Mouse (Mus musculus) embryonic fibroblast, embryonic 13.5 days (primary cell): Measurements from ENCODE around the gene Celsr2. TPM values are rescaled to one million over a fixed set of nuclear protein-coding genes. Genes with fewer than 3 reads are reported as not detected.

Experiments used
- H3K27ac ChIP-seq: 2 replicates; pipeline ENCODE4 v1.5.1; 2012; ENCODE audit warnings: low read length, control low read depth, inconsistent platforms; ENCODE audit not compliant: insufficient read depth
- H3K4me1 ChIP-seq: 2 replicates; pipeline ENCODE4 v1.6.1; 2011; ENCODE audit warnings: low read length; ENCODE audit not compliant: control insufficient read depth, insufficient read depth
- H3K4me3 ChIP-seq: 2 replicates; pipeline ENCODE4 v1.5.1; 2011; ENCODE audit warnings: mild to moderate bottlenecking, control low read depth, low read length; ENCODE audit not compliant: insufficient read depth
- CTCF ChIP-seq: IDR thresholded peaks from 2 replicates; pipeline ENCODE4 v1.5.1; 2011; ENCODE audit warnings: mild to moderate bottlenecking, control low read depth, low read length, moderate library complexity, borderline replicate concordance; ENCODE audit not compliant: insufficient read depth
- POLR2A ChIP-seq: IDR thresholded peaks from 2 replicates; pipeline ENCODE4 v1.6.1; 2011; ENCODE audit warnings: low read depth, mild to moderate bottlenecking, control low read depth, low read length, moderate library complexity
- polyA plus RNA-seq: library from polyadenylated mRNA; stranded (reverse); fragments of >200 nt; gene quantifications from 2 replicates; pipeline ENCODE4 v1.2.4, GENCODE M21; 2011; ENCODE audit warnings: low read depth; ENCODE audit not compliant: missing spikeins, insufficient read length

The Celsr2 gene
- polyA plus RNA-seq, 1 experiment = 1.8 TPM

GRCm38 (mm10) chr3:108433881-108434495, 18.6 kb upstream of the Celsr2 start:
- peaks cover 1% of the 10 kb centered on the region; the same call in 1 of the 2 replicates for H3K4me1 ChIP-seq
- H3K27ac ChIP-seq = no peak overlapping the region
- H3K4me3 ChIP-seq = no peak overlapping the region
- no peak for TF ChIP-seq CTCF

DNA sequence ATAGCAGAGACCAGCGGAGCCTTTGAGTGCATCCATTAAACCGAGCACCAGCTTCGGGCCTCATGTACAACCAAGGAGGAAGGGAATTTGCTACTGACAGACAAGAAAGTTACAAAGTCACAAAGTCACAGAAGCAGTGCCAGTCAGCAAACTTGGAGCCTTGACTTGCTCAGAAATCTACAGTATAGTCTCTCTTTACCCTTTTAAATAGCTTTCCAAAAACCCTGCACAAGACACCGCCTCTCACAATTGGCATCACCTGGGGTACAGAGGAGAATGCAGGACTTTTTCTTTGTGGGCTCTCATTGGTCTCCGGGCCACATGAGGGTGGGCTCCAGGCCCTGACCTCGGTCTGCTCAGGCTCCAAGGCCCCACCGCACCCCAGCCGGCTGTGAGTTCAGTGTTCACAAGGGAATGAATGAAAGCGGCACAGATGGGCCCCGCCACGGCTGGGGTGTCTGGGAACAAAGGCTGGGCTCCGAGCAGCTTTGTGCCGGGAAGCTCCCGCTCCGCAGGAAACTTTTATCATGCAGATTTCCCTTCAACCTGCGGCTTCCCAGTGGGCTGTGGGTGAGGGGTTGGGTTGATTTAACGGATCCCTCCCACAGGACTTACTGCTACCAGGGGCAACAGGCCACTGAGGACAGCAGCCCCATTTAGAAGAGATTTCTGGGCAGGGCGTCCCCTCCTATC, 18.0 kb upstream of the Celsr2 start:
- H3K27ac ChIP-seq = no peak overlapping the region
- TF ChIP-seq POLR2A (no peak), CTCF (no peak)
- H3K4me1 ChIP-seq = no peaks in the 10 kb centered on the region
- H3K4me3 ChIP-seq = no peak overlapping the region

DNA sequence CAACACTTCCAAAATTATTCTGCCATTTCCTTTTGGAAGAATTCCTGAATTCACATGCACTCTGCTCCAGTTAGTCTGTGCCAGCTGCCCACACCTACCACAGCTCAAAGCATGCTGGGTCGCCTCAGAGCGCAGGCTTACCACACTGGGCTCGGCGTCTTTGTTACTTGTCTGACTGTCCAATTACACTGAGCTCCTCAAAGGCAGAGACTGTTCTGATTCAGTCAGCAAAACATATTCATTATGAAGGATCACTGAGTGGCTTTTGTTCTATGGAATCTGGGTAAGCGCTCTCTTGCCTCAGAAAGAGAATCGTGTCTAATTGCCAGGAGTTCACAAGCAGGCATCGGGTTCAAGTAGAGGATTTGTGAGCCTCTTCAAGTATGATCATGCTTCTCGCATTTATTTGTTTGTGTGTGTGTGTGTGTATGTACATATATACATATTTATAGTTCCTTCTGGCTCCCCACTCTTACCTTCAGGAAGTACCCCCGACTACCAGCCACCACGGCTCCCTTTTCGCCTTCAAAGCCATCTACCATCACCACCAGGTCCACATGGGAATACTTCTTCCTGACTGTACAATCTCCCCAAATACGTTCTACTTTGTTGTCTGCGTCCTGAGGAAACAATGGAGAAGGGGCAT, 17.3 kb upstream of the Celsr2 start:
- Histone ChIP-seq H3K4me1 (no peaks in the 10 kb centered on the region), H3K27ac (no peak overlapping the region), H3K4me3 (no peak overlapping the region)
- TF ChIP-seq CTCF (no peak), POLR2A (no peak)

- 0 out of 2 replicates have a peak overlapping the region, but pooled peaks have one; percentile 28 for H3K27ac ChIP-seq
- TF ChIP-seq POLR2A (no peak), CTCF (no peak)
- no peak overlapping the region for H3K4me3 ChIP-seq
- H3K4me1 ChIP-seq = peaks cover 12% of the 10 kb centered on the region; the same call in 1 of the 2 replicates
These were observed 10.3 kb upstream of the Celsr2 start for GRCm38 (mm10) chr3:108425624-108426018.

DNA sequence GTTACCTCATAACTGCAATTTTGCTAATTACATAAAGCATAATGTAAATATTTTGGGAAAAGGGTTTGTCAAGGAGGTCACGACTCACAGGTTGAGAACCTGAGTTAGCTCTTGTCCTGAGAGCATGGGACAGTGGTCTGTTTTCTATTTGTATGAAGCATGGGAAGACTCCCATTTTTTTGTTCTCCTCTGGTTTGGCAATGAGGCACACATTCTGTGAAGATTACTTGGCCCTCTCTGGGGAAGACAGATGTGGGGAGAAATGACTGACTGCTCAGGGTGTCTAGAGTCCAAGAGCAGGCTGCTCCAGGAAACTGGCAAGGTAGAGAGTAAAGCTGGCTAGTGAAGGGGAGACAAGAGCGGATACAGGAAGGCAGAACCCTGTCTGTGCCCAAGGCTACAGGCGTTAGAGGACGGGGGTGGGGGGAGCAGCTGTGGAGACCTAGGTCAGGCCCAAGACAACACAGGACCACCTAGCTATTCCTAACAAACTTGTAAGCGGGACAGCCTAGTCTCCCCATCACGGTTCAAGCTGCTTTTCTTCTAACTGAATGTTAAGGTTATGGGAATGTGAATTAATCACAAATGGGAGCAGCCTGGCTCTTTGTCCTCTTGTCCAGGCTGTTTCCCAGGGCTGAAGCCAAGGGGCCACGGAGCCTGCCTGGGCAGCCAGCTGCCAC, 9.7 kb upstream of the Celsr2 start:
- TF ChIP-seq CTCF (no peak), POLR2A (no peak)
- Histone ChIP-seq H3K27ac (peak overlapping the region; percentile 28; the same call in 1 of the 2 replicates), H3K4me1 (peaks cover 12% of the 10 kb centered on the region; the same call in 1 of the 2 replicates), H3K4me3 (no peak overlapping the region)

DNA sequence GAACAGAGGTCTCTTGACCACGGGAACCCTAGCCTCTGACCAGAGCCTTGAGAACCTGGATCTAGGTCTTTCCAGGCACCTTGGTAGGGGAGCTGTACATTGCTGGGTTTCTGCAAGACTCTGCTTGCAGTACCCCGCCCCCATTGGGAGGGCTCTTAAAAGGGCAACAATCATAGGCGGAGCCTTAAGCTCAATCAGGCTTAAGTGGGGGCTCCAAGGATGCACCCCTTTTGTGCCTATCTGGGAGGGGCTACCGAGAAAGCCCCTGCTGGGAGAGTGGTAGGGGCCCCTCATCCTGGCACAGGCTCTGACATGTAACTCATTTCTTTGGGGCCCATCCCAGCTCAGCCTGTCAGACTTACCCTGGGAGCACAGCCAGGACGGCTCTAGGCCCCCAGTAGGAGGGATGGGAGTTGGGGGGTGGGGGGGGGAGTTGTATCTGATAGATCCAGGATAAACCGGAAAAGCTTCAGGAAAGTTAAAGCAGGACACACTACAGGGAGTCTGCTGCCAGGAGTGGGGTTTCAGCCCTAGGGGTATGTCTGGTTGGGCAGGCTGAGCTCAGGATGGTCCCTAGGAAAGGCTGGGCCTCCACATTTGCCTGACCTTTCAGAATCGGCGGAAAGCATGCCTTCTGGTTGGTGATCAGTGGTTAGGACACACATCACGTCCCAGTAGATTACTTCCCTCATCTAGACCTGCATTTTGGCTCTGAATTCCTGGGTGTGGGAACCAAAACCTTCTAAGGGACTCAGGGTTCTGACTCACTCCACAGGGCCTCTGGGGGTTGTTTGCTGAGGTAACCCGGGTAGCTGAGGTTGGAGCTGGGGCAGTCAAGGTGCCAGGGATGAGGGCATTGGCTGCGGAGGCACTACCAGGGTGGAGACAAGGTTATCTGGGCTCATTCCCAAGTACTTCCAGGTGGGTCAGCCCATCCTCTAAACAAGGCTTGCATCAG, 8.8 kb upstream of the Celsr2 start:
- Histone ChIP-seq H3K4me1 (peaks cover 12% of the 10 kb centered on the region; the same call in 1 of the 2 replicates), H3K27ac (0 out of 2 replicates have a peak overlapping the region, but pooled peaks have one; percentile 23), H3K4me3 (no peak overlapping the region)
- TF ChIP-seq POLR2A (no peak), CTCF (no peak)

DNA sequence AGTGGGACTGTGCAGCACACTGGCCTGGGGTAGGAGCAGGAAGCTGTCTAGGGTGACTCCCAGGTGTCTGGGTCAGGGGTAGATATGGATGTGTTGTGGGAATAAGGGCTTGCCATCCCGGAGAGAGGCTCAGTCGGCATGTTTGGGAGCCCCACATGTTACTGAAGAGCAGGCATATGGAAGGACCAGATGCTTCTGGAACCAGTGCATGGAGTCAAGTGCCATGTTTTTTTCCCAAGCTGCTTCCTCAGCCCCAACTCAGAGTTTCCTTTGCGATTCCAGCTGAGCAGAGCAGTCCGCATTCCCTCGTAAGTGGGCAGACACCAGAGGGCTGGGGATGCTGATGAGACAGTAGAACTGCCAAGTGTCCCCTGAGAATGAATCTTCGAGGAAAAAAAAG, 7.7 kb upstream of the Celsr2 start:
- peaks cover 12% of the 10 kb centered on the region; the same call in 1 of the 2 replicates for H3K4me1 ChIP-seq
- no peak overlapping the region for H3K27ac ChIP-seq
- H3K4me3 ChIP-seq = no peak overlapping the region
- no peak for TF ChIP-seq CTCF
- TF ChIP-seq POLR2A = no peak

DNA sequence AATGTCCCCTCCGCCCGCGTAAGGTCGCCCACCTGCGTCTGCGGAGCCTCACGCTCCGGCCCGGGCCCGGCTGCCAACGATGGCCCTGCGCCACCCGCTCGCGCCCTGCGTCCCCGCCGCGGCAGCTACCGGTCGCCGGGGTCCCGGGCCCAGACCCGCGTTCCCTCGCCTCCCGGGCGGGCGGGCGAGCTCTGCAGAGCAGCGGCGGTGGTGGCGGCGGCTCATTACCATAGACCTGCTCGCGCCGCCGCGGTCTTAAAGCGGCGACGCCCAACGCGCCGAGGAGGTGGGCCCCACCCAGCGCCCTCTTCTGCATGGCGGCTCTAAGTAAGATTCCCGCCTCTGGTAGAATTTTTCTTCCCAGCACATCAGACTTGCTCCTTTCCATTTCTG, 475 bp upstream of the Celsr2 start:
- Histone ChIP-seq H3K4me3 (peak overlapping the region; percentile 52), H3K27ac (no peak overlapping the region), H3K4me1 (no peaks in the 10 kb centered on the region)
- TF ChIP-seq CTCF = no peak
- no peak for TF ChIP-seq POLR2A
